Mouse (Mus musculus) spleen, postnatal 10 days (tissue): Measurements from ENCODE around the gene Pdcd7.

Experiments used
- DNase-seq, 2 experiments: peaks; one replicate each; pipeline ENCODE4 v3.0.0; 2021 to 2022; ENCODE audit warnings: low spot score in 2 of 2

The Pdcd7 gene

GRCm38 (mm10) chr9:65394360-65394759 lies 48.5 kb downstream of the Pdcd7 start:
- no peak for DNase-seq

- DNase-seq = peak; percentile 21 to 62
These were observed 52.4 kb downstream of the Pdcd7 start, which contains the start of gene Rasl12 for GRCm38 (mm10) chr9:65398279-65398678. Rasl12 (plus strand) TSS chr9:65398506.

GRCm38 (mm10) chr9:65399934-65400333 lies 54.0 kb downstream of the Pdcd7 start:
- no peak for DNase-seq

GRCm38 (mm10) chr9:65404331-65405183 lies 58.7 kb downstream of the Pdcd7 start:
- peak in 1 of 2 experiments; percentile 32 for DNase-seq

- no peak for DNase-seq
These were observed 59.2 kb downstream of the Pdcd7 start for GRCm38 (mm10) chr9:65405184-65405449.

GRCm38 (mm10) chr9:65407327-65407726 lies 61.4 kb downstream of the Pdcd7 start:
- DNase-seq = no peak

GRCm38 (mm10) chr9:65407861-65408260 lies 62.0 kb downstream of the Pdcd7 start:
- DNase-seq = no peak

- DNase-seq = no peak
These were observed 63.0 kb downstream of the Pdcd7 start for GRCm38 (mm10) chr9:65408871-65409295.
